Mouse (Mus musculus) bone marrow, adult 2 months (tissue): ENCODE results near the gene 2210017I01Rik.

Experiments
- CTCF ChIP-seq: fragments of 200-500 bp; IDR thresholded peaks from 2 replicates; pipeline ENCODE4 v1.5.1; 2011; ENCODE audit warnings: low read length, control low read depth; ENCODE audit not compliant: control insufficient read depth, insufficient read depth
- POLR2A ChIP-seq: fragments of 200-500 bp; IDR thresholded peaks from 2 replicates; pipeline ENCODE4 v1.6.1; 2011; ENCODE audit warnings: low read depth, mild to moderate bottlenecking, control low read depth, low read length, borderline replicate concordance; ENCODE audit not compliant: control insufficient read depth

- no peak for TF ChIP-seq CTCF
- TF ChIP-seq POLR2A: no peak
Observed at GRCm38 (mm10) chr3:92602169-92602568, 5.1 kb downstream of the 2210017I01Rik start.
